Mouse (Mus musculus) urinary bladder, adult 18-20 months (tissue): ENCODE measurements at regions not wholly inside any gene's neighbourhood (a gene's known extent, or its start where the extent isn't known, plus 50 kb on each side); places are given as distances from the start of the nearest gene placed in this dataset.
A peak's percentile ranks its signal among the peaks of the same experiment; 100 is the strongest.

Experiments used
- DNase-seq, 2 experiments: peaks; one replicate each; pipeline ENCODE4 v3.0.0; 2022; ENCODE audit warnings: low spot score in 2 of 2, mixed read lengths in 2 of 2

DNA sequence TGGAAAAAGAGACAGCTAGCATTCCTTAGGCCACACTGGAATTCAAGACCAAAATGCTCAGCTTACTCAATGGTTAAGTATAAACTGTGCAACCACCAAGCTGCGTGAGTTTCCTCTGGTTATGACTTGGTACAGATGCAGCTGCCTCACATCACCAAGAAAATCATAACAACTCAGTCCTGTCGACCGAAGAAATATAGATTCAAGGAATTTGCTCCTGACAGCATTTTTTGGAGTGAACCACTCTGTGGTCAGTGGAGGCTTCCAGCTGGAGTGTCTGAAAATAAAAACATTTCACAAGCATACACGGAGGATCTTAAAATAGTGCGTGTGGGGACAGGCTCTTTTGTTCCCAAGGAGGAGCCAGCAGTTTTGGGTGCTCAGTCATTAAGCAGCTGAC, 253.8 kb downstream of the Bckdhb start:
- DNase-seq = no peak

DNA sequence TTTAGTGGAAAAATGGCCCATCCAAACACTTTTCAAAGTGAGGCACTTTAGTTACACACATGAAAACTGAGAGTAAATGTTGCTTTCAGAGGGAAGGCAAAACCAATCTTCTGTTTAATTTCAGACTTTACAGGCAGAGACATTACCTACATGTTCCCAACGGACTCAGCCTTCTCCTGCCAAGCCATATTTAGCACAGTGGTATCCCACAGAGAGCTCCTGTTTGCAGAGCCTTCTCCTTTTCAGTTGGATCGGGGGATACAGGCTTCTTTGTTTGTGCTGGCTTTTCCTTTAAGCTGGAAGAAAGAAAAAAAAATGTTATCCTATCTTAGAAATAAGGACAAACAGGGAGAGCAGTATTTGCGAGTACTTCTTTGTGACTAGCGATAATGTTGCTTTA, 254.3 kb downstream of the Bckdhb start:
- DNase-seq = no peak

DNA sequence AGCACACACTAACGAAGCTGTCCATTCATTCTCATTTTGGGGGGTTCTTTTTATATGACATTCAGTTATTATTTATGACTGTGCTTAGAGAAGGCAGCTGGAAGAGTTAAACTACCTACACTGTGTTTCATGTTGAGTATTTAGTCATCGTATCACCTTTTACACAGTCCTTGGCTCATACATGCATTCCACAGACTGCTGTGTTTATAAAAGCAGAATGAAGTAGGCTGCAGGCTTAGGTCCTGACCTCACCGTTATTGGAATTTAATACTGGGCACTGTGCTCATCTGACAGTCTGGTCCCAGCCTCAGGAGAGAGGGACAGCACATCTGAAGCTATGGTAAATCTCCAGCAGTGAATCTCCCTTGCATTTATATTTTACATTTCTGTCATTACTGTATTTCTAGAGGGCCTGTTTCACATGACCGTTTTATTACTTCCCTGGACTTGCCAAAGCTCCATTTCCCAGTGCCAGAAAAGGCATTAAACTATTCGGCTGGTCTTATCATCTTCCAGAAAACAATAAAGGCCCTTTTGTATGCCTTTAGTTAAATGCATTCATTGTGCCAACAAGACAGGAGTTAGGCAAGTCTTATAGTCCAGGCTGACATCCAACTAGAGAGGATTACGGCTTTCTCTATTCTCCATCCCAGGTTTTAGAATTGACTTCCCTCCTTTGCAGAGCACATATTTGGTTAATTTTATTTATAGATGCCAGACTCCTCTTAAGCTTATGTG, 258.9 kb downstream of the Bckdhb start:
- DNase-seq = no peak

DNA sequence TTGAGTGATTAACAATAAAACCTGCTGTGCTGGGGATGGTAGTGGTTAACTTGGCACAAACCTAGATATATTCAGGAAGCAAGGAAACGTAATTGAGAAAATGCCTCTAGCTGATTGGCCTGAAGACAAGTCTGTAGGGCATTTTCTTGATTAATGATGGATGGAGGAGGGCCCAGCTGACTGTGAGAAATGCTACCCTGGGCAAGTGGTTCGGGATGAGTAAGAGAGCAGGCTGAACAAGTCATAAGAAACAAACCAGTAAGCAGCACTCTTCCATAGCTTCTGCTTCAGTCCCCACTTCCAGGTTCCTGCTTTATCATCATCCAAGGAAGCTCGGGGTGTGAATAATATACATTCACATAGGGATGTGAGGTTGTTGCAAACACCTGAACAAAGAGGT, 262.6 kb downstream of the Bckdhb start:
- DNase-seq = no peak

DNA sequence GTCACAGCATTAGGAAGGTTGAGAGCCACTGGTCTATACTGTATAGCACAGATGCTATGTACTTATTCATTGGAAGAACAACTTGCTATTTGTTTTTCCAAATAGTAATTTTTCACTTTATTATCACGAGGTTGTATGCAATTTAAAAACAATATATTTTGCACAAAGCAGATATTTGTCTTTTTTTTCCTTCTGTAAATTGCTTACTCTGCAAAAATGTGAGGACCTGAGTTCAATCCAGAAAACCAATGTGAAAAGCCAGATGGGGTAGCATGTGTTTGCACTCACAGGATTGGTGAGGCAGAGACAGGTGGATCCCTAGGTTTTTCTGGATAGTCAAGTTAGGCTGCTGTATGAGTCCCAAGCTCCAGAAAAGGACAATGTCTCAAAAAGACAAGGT, 268.5 kb downstream of the Bckdhb start:
- DNase-seq = no peak

DNA sequence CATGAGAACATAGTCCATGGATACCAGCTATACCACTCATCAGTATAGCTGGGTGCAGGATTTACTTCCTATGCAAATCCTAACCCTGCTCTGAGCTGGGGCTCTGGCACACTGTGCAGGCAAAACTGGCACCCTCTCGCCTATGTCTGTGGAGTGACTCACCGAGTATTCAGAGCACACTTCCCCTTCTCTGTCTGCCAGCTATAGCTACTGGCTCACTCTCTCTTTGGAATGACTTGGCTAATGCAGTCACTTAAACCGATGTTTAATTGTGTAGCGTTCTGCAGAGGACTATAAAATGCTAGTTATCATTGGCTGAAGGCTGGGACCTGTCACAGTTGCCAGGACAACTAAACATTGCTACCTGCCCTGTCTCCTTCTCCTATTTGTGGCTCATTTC, 269.8 kb downstream of the Bckdhb start:
- DNase-seq = no peak

DNA sequence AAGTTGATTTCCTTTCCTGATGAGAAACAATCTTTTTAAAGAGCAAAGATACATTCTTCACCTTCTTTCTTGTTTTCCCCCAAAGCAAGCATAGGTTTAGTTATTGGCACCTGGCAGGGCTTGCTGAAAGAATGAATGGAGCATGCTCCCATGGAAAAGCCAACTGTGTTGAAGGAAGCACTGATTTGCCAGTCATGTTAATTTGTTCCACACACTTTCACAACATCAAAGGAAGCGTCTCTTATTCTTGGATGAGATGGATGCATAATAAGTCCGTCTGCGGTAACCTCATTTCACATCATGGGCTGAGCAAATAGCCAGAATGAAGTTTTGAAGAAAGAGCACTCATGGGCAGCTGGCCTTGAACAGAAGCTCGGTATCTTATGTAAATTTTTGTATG, 270.4 kb downstream of the Bckdhb start:
- no peak for DNase-seq

DNA sequence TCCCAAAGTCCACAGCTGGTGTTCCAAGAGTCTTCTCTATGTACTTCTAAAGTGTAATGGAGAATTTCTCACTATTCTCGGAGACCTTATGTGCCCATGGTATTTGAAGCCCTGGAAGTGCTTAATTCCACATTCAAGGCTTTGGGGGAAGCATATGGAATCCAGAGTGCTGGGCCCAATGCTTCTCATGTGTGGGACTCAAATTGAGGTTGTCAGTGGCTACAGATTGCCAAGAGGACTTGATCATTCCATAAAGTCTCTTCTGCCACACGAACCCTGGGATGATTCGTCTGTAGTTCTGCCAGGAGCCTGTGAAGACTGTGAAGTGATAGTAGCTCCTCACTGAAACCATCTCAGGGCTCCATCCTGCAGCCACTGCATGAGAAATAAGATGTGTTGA, 275.3 kb downstream of the Bckdhb start:
- DNase-seq = no peak

DNA sequence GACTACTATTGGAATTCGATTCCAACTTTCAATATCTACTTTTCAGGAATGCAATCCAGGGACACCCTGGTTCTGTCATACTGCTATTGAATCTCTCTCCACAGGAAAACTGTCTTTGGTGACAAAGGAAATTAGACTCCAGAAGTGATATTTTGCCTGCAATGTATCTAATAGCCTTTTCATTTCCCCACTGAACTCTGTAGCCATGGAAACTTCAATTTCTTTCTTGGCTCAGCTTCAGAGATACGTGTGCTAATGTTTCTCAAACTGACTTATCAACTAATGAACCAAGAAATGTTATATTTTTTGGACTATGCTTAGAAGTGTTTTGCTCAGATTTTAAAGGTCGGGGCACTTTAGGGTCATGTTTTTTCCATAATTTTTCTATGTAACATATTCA, 279.1 kb downstream of the Bckdhb start:
- DNase-seq = no peak

DNA sequence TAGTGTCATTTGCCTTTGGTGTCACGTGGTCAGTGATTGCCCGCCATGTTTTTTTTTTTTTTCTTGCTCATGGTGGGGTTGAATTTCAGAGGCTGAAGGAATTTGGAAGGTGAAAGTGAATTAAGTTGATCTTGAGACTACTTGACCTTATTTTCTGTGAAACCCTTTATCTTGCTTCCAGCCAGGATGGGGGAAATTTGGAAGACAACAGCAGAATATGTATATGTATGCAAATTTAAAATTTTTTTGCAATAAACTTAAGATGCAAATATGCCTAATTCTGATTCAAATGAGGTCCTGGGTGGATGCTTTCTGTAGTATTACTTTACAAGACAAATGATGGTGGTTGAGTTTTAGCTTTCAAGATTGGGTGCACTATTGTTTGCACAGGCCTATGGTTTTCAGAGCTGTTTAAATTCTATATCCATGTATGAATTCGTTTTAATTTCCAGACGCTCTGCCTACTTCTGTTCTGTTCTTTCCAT, 315.6 kb downstream of the Bckdhb start:
- no peak for DNase-seq

DNA sequence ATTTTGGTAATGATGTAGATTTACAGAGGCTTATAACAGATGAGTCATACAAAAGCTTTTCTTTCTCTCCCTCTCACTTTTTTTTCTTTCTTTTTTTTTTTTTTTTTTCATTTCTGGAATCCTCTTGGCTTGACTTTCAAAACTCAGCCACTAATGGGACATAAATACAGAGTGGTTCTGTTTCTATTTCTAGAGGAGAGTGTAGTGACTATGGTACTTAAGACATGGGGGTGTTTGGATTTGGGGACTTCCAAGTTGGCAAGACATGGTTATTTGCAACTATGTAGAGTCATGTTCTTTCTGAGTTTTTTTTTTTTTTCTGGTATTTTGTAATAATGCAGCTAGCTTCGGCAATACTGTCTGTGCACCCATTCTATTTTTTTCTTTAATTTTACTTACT, 324.8 kb downstream of the Bckdhb start:
- DNase-seq = no peak

DNA sequence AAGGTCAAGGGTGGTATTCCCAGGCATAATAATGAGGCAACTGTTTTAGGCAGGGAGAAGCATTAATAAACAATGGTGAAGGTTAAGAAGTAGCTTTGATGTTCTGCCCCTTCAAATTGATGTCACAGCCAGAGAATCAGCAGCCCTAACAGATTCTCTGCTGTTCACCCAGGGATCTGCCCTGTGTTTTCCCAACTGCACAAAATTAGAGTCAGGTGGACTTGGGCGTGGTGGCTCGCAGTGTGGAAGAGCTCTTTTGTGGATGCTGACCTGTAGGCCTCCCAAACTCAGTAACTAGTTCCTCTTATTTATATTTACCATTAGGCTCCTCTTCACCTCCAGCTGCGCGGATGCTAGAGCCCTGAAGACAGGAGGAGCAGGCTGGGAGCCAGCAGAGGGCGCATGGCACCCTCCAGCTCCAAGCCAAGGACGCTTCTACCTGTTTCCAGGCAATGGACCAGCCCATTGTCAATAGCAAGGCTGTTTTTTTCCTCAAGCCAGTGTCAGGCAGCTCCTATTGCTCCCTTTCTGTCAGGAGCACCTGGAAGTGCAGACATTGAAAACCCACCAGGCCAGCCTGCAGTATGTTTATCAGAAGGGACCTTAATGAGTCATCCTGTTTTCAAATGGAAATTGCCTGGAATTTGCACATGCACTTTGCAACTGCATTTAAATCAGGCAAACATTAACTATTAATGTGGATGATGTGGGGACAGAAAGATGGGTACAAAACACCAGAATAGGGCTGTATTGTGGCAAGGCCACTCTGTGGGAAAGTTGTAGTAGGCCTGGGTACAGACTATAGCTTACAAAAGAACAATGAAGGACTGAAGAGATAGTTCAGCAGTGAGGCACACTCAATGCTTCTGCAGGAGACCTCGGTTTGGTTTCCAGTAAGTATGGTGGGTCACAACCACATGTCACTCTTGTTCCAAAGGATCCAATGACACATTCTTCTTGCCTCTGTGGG, 328.4 kb downstream of the Bckdhb start:
- DNase-seq = peak; percentile 8 to 10

DNA sequence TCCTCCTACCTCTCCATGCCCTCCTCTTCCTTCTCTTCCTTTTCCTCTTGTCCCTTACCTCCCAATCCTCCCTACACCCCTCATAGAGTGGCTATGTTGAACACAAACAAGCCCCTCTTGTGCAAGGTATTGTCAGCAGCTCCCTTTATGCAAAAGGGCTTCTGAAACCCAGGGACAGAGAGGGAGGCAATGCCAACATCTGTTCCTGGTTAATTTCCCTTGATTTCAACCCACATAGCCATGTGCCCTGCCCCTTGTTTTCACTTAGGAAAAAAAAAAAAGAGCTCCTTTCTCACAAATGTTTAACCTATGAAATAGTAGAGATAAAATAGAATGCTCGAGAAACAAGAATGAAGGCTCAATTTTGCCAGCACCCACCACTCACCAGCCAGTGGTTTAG, 333.5 kb downstream of the Bckdhb start:
- DNase-seq = no peak

DNA sequence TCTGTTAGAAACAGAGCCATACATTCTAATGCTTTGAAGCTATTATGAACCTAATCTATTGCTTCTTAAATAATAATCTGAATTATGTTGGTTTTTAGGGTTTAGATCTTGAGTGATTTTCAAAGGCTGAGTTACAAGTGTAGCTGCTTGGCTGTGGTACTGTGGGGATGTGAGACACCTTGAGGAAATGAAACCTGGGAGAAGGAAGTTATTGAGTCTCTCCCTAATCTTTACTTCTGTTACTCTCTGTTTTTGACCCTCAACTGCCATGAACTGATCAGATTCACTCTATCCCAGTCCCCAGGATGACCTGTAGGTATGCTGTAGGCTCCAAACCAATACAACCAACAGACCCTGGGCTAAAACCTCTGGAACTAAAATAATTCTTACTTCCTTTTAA, 334.8 kb downstream of the Bckdhb start:
- no peak for DNase-seq

DNA sequence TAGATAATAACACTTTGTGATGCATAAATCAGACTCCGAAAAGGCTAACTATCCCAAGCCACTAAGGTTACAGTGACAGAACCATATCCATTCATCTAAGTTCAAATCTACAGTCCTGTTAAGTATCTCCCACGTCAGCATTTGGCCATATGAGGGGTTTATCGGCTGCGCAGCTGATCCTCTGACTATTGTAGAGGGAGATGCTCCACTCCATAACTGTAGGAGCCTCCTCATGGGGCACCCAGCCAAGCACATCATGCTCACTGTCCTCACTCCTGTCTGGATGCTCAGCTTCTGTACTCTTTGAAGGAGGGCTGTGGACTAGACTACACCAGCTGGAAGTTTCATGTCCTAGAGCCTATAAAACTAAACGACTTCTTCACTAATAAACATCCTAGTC, 337.2 kb downstream of the Bckdhb start:
- DNase-seq = no peak

DNA sequence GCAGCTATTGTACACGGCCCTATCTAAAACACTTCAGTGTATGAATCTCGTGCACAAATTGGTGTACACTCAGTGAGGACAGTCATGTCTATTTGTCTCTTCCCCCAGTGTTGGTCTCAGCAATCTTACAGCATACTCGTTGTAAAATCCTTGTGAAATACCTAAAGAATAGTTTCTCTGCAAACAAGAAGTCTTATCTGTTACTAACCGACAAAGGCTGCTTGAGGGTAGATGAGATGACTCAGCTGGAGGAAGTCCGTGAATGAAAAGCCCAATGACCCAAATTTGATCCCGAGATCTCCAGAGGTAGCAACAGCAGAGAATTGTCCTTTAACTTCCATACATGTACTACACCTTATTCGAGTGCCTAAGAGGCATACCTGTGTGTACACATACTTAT, 342.0 kb downstream of the Bckdhb start:
- DNase-seq = no peak

DNA sequence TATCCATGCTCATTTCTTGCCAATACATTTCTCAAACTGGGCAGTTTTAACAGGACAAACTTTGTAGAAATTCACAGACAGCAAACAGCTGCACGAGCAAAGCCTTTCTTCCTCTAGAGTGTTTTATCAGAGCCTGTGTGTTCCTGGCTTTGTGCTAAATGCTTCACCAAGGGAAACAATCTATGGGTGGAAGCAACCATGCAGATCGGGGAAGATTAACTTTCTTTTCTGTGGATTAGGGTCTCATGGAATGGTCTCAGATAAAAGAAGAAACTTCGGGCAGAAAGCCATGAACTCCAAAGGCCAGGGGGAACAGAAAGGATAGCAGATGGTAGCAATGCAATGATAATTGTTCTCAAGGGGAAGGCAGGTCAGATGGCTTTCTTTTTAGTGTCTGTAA, 349.7 kb downstream of the Bckdhb start:
- no peak for DNase-seq

DNA sequence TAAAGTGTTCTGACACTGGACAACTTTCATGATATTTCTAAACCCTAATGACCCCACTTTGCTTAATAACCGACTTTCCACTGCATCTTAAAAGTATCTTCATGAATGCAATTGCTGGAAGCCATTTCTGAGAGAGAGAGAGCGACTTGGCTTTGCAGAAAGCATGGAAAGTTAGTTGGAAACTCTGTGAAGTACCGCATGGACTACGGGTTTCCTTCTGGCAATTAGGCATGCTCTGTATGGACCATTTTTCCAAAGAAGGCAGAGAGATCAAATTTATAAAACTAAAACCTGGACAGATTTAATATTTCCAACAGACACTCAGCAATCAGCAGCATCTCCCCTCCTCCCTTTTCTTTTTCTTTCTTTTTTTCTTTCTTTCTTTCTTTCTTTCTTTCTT, 353.4 kb downstream of the Bckdhb start:
- no peak for DNase-seq

DNA sequence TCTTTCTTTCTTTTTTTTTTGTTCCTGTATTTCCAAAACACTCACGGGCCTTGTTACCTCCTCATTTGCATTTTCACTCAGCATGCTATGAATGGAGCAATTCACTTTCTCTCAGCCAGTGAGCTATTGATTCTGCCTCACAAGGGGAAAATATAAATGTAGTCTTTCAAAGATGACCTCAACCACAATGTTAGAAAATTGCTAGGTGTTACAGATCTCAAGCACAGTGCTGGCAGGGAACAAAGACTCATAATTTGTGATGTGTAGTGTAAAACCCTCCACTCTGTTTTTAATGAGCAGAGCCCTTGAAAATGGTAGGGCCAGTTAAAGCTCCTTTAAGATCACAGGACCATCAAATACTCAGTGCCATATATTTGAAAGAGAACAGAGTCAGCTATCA, 353.8 kb downstream of the Bckdhb start:
- DNase-seq = no peak

DNA sequence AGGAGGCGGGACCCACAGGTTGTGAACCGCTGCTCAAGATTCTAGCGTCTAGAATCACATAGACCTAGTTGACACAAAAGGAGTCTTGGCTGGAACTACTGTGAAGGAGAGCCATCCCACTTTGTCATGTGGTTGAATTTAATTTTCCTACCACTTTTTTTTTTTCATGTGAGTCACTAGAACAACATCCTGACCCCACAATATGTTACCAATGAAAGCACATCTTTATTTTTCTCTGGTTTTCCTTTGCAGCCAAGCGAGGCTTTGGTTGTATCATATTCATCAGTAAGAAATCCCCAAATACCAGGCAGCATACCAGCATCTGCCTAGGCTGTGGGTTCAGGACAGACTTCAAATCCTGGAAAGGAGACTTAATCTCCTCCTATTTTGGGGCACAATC, 356.0 kb downstream of the Bckdhb start:
- no peak for DNase-seq

DNA sequence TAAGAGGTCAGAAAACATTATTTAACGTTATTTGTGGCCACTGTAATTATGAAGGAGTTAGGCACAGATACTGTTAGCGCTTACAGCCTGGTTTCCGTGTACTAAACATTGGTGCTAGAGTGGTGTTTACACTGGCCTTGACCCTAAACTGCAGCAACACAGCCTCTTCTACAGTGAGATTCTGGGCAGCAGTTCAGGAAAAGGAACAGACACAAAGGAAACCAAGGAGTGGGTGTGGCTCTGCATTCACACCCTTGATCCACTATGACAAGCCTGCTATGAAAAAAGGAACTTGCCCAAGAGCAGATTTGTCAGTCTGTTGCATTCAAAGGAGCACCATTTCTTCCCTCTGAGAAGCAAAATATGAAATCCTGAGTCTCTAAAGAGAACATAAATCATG, 356.7 kb downstream of the Bckdhb start:
- no peak for DNase-seq

DNA sequence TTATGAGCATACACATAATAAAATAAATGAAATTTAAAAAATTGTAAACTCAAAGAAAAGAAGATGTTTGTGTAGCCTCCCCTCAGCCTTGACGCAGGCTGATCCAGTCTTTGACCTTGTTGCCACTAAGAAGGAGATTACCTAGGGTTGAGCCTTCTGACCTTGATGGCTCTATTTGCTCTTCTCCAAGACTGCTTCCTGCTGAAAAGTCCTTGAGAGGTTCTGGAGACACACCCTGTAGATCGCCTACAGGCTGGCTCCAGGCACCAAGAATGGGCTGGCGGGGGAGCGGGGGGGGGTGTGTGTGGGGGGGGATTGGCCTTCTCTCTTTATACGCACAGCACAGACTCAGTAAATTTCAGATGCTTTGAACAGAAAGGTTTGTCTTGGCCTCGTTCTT, 358.4 kb downstream of the Bckdhb start:
- no peak for DNase-seq

DNA sequence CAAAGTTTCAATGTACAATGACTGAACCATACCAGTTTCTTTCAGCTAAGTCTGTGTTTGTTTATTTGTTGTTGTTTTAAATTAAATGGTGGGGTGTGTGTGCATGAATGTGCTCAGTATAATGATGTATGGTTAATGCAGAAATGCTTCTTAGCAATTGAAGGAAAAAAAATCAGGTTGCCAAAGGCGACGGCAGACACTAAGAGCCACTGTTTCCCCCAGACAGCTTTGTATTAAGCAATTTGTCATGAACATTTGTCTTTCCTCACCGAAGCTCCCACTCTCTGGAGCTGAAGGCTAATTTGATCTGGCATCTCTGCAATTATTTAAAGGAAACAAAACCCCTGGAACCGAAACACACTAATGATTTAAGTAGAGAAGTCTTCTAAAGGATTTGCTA, 360.7 kb downstream of the Bckdhb start:
- no peak for DNase-seq
